Mouse (Mus musculus) kidney, postnatal 14 days (tissue): ENCODE results near the gene Anapc2.
A peak's percentile ranks its signal among the peaks of the same experiment; 100 is the strongest.

Experiments used
- DNase-seq: peaks from one replicate; pipeline ENCODE4 v3.0.0; 2022; ENCODE audit warnings: mixed read lengths

Anapc2 gene

GRCm38 (mm10) chr2:25305587-25306359 is 33.5 kb downstream of the Anapc2 start:
- no peak for DNase-seq

GRCm38 (mm10) chr2:25310180-25310579 is 37.9 kb downstream of the Anapc2 start:
- no peak for DNase-seq

- DNase-seq = no peak
Measured at GRCm38 (mm10) chr2:25310969-25311368, 38.7 kb downstream of the Anapc2 start.

GRCm38 (mm10) chr2:25311491-25311891 is 39.2 kb downstream of the Anapc2 start:
- no peak for DNase-seq

- no peak for DNase-seq
Measured at GRCm38 (mm10) chr2:25318119-25318966, 46.1 kb downstream of the Anapc2 start.

- peak; percentile 73 for DNase-seq
Measured at GRCm38 (mm10) chr2:25318971-25319773, 46.9 kb downstream of the Anapc2 start, which contains the start of gene Grin1. Gene Grin1 (minus strand): TSS chr2:25319187.

- no peak for DNase-seq
Measured at GRCm38 (mm10) chr2:25320084-25320483, 47.8 kb downstream of the Anapc2 start.

- no peak for DNase-seq
Measured at GRCm38 (mm10) chr2:25326036-25326435, 53.8 kb downstream of the Anapc2 start.

- peak; percentile 47 for DNase-seq
Measured at GRCm38 (mm10) chr2:25328440-25328839, 56.2 kb downstream of the Anapc2 start.

GRCm38 (mm10) chr2:25331470-25331869 is 59.2 kb downstream of the Anapc2 start:
- no peak for DNase-seq

- DNase-seq = peak; percentile 100
Measured at GRCm38 (mm10) chr2:25332286-25333160, 60.2 kb downstream of the Anapc2 start, which contains the start of gene Man1b1. Gene Man1b1 (plus strand): TSS chr2:25332338.

GRCm38 (mm10) chr2:25333569-25333968 is 61.3 kb downstream of the Anapc2 start:
- DNase-seq = no peak
